Mouse (Mus musculus) c-Kit-negative CD71-positive TER-119-positive erythroid progenitor cells, embryonic 14.5 days (primary cell): ENCODE measurements around the gene Gm4305.
"Not testable (repeated sequence)": the region's sequence is repeated elsewhere in the genome, so short reads cannot be mapped to it uniquely, and the experiment has no call there.

Source experiments
- DNase-seq: peaks from one replicate; pipeline ENCODE4 v3.0.0-alpha.2; 2013; ENCODE audit warnings: low read depth, low spot score

Gene Gm4305

DNA sequence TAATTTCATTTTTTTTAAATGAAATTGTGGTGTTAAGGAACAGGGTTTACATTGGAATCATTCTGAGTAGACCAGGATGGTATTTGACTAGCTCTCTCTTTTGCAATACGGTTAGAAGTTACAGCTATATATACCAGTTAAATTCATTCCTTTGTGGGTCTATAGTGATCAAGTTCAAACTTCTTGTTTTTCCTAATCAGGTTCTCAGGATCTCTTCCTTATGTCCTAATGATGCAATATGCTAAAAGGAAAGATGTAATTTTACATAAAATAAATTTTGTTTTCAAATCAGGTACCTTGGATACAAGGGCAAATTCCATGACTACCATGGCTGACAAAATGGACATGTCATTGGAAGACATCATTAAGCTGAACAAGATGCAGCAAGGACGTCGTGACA lies at the start of gene Gm4305:
Gene Gm4305 (plus strand): TSS at position 301 of the 400 bp plus-strand sequence.
- DNase-seq, result not testable (repeated sequence)

DNA sequence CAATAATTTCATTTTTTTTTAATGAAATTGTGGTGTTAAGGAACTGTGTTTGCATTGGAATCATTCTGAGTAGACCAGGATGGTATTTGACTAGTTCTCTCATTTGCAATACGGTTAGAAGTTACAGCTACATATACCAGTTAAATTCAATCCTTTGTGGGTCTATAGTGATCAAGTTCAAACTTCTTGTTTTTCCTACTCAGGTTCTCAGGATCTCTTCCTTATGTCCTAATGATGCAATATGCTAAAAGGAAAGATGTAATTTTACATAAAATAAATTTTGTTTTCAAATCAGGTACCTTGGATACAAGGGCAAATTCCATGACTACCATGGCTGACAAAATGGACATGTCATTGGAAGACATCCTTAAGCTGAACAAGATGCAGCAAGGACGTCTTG lies 15.5 kb upstream of the Gm4305 start, which contains the start of gene Gm4301:
Gene Gm4301 (plus strand): TSS at position 301 of the 400 bp plus-strand sequence.
- not testable (repeated sequence) for DNase-seq

DNA sequence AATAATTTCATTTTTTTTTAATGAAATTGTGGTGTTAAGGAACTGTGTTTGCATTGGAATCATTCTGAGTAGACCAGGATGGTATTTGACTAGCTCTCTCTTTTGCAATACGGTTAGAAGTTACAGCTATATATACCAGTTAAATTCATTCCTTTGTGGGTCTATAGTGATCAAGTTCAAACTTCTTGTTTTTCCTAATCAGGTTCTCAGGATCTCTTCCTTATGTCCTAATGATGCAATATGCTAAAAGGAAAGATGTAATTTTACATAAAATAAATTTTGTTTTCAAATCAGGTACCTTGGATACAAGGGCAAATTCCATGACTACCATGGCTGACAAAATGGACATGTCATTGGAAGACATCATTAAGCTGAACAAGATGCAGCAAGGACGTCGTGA lies 10.4 kb upstream of the Gm4305 start, which contains the start of gene Gm4302:
Gene Gm4302 (plus strand): TSS at position 301 of the 400 bp plus-strand sequence.
- not testable (repeated sequence) for DNase-seq

DNA sequence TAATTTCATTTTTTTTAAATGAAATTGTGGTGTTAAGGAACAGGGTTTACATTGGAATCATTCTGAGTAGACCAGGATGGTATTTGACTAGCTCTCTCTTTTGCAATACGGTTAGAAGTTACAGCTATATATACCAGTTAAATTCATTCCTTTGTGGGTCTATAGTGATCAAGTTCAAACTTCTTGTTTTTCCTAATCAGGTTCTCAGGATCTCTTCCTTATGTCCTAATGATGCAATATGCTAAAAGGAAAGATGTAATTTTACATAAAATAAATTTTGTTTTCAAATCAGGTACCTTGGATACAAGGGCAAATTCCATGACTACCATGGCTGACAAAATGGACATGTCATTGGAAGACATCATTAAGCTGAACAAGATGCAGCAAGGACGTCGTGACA lies 5.2 kb upstream of the Gm4305 start, which contains the start of gene Gm4303:
Gene Gm4303 (plus strand): TSS at position 301 of the 400 bp plus-strand sequence.
- not testable (repeated sequence) for DNase-seq

DNA sequence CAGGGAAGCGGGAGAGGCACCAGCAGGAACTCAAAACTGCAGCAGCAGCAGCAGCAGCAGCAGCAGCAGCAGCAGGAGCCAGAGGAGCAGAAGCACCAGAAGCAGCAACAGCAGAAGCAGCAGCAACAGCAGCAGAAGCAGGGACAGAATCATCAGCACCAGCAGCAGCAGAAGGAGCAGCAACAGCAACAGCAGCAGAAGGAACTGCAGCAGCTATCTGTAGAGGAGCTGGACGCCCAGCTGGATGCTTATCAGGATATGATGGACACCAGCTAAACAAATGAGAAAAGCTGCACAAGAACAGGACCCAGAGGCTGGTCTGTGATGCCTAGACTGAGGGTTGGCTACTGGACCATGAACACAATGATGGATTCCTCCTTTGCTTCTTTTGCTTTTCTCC lies 5.9 kb downstream of the Gm4305 start:
- DNase-seq, result not testable (repeated sequence)

DNA sequence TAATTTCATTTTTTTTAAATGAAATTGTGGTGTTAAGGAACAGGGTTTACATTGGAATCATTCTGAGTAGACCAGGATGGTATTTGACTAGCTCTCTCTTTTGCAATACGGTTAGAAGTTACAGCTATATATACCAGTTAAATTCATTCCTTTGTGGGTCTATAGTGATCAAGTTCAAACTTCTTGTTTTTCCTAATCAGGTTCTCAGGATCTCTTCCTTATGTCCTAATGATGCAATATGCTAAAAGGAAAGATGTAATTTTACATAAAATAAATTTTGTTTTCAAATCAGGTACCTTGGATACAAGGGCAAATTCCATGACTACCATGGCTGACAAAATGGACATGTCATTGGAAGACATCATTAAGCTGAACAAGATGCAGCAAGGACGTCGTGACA lies 10.1 kb downstream of the Gm4305 start, which contains the start of gene Gm4307:
Gene Gm4307 (plus strand): TSS at position 301 of the 400 bp plus-strand sequence.
- not testable (repeated sequence) for DNase-seq

DNA sequence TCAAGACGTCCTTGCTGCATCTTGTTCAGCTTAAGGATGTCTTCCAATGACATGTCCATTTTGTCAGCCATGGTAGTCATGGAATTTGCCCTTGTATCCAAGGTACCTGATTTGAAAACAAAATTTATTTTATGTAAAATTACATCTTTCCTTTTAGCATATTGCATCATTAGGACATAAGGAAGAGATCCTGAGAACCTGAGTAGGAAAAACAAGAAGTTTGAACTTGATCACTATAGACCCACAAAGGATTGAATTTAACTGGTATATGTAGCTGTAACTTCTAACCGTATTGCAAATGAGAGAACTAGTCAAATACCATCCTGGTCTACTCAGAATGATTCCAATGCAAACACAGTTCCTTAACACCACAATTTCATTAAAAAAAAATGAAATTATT lies 31.6 kb downstream of the Gm4305 start, which contains the start of gene Gm4312:
Gene Gm4312 (minus strand): TSS at position 101 of the 400 bp plus-strand sequence.
- not testable (repeated sequence) for DNase-seq
